Mouse (Mus musculus): Measurements from ENCODE around the gene Sdhd.

- no peak for TF ChIP-seq CTCF (IDR thresholded peaks at IDR 0.05; ENCODE audit: borderline replicate concordance, extremely low read depth, insufficient read depth, insufficient read length)
- TF ChIP-seq POLR2A (IDR thresholded peaks at IDR 0.05; ENCODE audit: borderline replicate concordance, extremely low read depth, insufficient read depth, insufficient read length, poor library complexity, severe bottlenecking) = no peak
Observed at GRCm38 (mm10) chr9:50565940-50566339, 37.7 kb downstream of the Sdhd start.

Measured in brain, embryonic 14.5 days (tissue).